Mouse (Mus musculus): ENCODE results near the gene Rpl11.

GRCm38 (mm10) chr4:136045091-136045490, 8.1 kb downstream of the Rpl11 start:
- TF ChIP-seq CTCF (IDR thresholded peaks at IDR 0.05; ENCODE audit: borderline replicate concordance, control insufficient read depth, extremely low read depth, insufficient read depth, low read length, poor library complexity) (no peak), POLR2A (IDR thresholded peaks at IDR 0.05; ENCODE audit: control insufficient read depth, extremely low read depth, insufficient read depth, low read length, poor library complexity) (no peak)
